Mouse (Mus musculus) lung, adult 2 months (tissue): ENCODE measurements at regions not wholly inside any gene's neighbourhood (a gene's known extent, or its start where the extent isn't known, plus 50 kb on each side); places are given as distances from the start of the nearest gene placed in this dataset.

Experiments used
- CTCF ChIP-seq: fragments of 200-500 bp; IDR thresholded peaks from 2 replicates; pipeline ENCODE4 v1.5.1; 2011; ENCODE audit warnings: mild to moderate bottlenecking, low read length, control low read depth; ENCODE audit not compliant: insufficient read depth
- POLR2A ChIP-seq: fragments of 200-500 bp; IDR thresholded peaks from 2 replicates; pipeline ENCODE4 v1.6.1; 2011; ENCODE audit warnings: low read depth, mild to moderate bottlenecking, control low read depth, low read length, borderline replicate concordance; ENCODE audit errors: extremely low read depth

- TF ChIP-seq CTCF (no peak), POLR2A (no peak)
Observed at GRCm38 (mm10) chr10:118620611-118621010, 179.8 kb downstream of the Ifng start.
